Mouse (Mus musculus) urinary bladder, postnatal 4 days (tissue): ENCODE measurements around the gene Xpo6.

ENCODE experiments used
- DNase-seq, 2 experiments: peaks; one replicate each; pipeline ENCODE4 v3.0.0; 2021 to 2022; ENCODE audit warnings: low spot score in 2 of 2

Gene Xpo6

GRCm38 (mm10) chr7:126080949-126081654 lies 119.2 kb downstream of the Xpo6 start:
- no peak for DNase-seq

GRCm38 (mm10) chr7:126076935-126077334 lies 123.4 kb downstream of the Xpo6 start:
- DNase-seq: no peak

DNA sequence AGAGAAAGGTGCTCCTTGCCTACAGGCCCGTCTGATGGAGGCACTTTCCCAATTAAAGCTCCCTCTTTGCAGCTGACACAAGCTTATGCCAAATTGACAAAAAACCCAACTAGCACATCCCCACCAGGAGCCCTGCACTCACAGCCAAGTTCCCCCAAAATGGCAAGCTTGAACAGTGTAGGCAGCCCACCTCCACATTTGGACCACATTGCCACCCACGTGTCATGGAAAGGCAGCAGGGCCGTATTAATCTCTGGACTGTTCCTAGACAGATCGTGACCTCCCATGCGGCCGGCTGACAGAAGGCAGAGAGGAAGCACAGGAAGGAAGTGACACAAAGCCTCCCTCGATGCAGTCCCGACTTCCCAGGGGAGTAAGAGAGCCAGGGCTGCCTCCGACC lies 125.2 kb downstream of the Xpo6 start:
- no peak for DNase-seq

GRCm38 (mm10) chr7:126070321-126070720 lies 130.0 kb downstream of the Xpo6 start:
- DNase-seq: no peak

- DNase-seq: peak in 1 of 2 experiments; percentile 43
These were observed 133.5 kb downstream of the Xpo6 start for GRCm38 (mm10) chr7:126066777-126067176.

GRCm38 (mm10) chr7:126065243-126065876 lies 134.9 kb downstream of the Xpo6 start:
- DNase-seq: no peak

GRCm38 (mm10) chr7:126062228-126062627 lies 138.1 kb downstream of the Xpo6 start:
- no peak for DNase-seq

- no peak for DNase-seq
These were observed 141.4 kb downstream of the Xpo6 start for GRCm38 (mm10) chr7:126058918-126059317.

- no peak for DNase-seq
These were observed 142.9 kb downstream of the Xpo6 start for GRCm38 (mm10) chr7:126057332-126057914.

- no peak for DNase-seq
These were observed 145.7 kb downstream of the Xpo6 start for GRCm38 (mm10) chr7:126054574-126054973.

- no peak for DNase-seq
These were observed 146.7 kb downstream of the Xpo6 start for GRCm38 (mm10) chr7:126053618-126054017.

DNA sequence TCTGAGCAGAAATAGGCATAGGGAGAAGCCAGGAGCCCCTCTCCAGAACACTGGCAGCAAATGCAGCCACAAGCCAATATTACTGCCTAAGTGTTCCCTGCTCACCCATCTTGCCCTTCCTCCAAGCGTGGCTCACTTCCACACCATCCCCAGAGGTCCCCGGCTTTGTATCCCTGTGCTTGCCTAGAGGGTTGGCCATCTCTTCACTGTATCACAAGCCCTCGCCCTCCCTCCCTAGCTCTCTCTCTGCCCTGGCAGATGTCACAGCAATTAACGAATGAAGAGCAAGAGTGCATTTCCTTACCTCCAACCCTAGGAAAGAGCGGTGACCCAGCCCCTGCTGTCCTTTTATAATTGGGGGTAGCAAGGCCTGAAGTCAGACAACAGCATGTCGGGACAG lies 148.4 kb downstream of the Xpo6 start:
- DNase-seq: no peak
